Mouse (Mus musculus): ENCODE results near the gene Col9a1.
A peak's percentile ranks its signal among the peaks of the same experiment; 100 is the strongest.

Col9a1 gene

DNA sequence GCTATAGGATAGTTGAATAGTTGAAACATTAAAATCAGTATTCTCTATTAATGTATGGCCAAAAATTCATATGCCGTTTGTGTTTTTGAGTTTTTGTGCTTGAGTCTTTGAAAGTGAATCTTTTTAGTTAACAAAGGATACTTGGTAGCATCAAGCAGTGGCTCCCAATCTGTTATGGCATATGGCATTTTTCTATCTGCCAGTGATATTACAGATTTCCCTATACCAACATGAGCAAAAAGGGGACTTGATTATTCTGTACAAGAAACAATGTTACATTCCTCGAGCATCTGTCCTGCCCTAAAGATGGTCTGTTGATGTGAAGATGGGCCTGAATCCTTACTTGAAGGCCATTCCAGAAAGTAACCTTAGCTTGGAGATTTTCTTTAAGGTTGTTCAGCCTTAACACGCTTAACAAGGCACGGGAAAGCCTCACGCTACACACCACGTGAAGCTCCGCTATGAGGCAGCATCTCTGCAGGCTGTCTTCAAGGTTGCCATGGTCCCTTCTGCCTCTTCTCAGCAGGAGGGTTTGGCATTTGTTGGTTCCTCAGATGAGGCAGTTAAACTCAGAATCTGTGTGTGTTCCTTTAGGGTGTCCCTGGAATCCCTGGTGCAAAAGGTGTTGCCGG, 45.7 kb downstream of the Col9a1 start:
- DNase-seq, result no peak

DNA sequence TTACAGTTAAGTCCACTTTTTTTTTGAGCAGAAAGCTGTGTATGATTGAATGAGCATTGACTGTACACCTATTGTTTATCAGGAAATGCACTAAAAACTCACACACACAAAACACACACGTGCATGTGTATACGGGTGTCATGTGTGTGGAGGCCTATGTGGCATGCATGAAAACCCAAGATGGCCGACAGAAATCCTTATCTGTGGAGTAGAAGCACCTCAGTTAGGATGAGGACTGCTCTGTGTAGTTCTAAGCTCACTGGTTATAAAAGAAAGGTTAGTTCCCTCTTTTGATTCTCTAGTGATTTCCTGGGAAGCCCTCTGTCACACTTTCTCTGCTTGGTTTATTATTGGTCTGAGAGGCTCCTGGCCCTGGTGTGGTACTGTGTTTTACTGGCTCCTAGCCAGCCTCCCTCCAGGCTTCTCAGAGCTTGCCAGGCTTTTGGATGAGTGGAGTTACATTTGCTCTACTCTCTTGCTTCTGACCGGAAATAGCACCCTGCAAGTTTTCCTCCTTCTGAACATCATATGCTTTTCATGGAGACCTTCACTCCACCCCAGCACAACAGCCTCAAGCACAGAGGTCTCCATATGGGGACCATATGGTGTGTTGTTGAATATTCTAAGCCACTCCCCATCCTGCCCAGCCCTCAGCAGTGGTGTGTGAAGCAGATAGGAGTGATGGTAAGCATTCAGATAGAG, 48.6 kb downstream of the Col9a1 start:
- peak in 1 of 2 experiments; percentile 2 for DNase-seq

DNA sequence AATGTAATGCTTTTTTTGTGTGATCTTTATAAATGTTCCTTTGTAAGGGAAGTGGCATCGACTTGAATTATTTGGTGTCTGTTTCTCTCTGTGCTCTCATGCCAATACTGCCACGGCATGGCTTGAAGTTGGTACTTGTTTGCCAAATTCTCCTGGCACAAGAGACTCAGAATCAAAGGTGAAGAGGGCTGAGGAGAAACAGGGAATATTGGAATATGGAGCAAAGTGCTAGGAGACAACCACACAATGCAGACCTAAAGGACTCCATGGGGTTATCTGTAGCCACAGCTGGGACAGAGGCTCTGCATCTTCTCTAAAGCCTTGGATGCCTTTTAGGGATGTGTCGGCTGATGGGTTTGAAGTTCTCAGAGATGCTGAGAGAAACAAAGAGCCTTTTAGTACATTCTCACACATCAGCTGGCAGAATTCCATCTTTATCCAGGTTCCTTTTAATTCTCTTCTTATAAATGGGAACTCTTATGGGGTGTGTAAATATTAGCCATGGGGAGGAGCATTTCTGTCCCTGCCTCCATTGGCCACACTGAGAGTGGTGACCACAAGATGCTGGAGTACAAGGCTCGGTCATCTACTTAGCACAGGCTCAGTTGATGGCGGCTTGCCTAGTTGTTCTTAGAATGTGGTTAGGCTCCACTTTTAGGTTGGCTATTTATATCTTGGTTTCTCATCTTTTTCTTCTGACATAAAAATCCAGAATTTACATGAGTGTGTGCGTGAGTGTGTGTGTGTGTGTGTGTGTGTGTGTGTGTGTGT, 49.7 kb downstream of the Col9a1 start:
- no peak for DNase-seq

DNA sequence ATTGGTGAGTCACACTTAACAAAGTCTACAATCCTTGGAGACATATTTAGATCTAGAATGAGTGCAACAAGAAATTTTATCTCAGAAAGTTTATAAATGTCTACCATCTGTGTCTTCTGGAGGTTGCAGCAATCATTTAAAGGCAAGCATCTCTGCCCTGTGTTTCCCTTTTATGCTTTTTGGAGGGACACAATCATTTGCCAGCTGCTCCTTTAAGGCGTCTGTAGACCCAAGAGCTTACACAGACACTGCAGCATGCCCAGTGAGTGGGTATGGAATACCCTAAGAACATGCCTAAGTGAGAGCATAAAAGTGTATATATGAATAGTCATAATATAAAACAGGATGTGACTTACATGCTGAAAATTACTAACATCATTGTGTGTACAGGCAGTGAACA, 52.1 kb downstream of the Col9a1 start:
- no peak for DNase-seq

DNA sequence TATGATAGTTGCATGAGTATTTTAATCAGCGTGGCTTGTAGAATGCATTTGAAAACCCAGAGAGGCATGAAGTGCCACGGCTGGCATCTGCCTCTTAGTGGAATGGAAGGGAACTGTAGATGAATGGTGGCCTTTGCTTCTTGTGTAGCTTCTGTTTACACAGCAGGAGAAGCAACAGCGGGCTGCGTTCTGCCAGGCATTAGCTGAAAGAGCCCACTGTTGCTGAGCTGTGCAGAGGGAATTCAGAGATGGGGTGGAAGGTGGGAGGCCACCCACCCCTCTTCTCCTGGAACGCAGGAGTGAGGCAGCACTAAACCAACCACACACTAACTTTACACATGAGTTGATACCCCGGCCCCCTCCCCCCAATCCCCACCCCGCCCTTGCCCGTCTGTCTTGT, 53.0 kb downstream of the Col9a1 start:
- peak in 1 of 2 experiments; percentile 2 for DNase-seq

DNA sequence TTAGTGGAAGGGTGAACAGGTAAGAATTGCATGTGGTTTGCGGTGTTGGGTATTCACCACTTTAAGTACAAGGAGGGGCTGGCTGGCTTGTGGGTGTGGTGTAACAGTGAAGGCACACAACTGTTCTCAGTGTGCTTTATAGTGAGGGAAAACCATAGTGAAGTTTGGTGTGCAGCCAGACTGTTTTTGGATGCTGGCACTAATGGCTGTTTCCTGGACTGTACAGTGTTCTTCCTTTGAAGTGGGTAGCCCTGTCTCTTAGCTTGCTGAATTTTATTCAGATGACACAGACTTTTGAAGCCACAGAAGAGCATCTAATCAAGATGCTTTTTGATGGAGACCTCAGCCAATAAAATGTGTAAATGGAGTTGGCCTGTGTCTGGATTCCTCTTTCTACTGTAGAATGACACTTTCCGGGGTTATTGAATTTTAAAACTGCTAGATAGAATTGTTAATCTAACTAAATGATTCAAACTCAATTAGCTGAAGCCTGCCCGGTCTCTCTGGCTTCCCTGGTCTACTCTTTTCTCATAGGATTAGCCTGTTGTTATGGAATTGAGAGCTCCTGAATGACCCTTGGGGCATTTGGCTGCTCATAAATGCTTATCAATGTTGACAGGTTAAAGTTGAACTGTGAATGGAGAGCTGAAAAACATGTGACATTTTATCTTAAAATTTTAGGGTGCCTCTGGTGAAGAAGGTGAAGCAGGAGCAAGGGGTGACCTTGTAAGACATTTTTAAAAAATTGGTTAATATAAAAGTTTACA, 54.3 kb downstream of the Col9a1 start:
- DNase-seq, result no peak

DNA sequence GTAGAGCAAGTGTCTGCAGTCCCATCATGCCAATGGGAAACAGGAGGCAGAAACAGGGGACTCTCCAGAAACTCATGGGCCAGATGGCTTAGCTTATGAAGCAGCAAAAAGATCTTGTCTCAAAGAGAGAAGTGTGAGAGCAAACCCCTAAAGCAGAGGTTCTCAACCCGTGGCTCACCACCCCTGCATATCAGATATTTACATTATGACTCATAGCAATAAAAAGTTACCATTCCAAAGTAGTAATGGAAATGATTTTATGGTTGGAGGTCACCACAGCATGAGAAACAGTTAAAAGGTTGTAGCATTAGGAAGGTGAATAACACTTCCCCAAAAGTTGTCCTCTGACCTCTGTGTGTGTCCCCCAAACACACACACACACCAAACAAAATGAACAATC, 58.9 kb downstream of the Col9a1 start:
- DNase-seq, result no peak

DNA sequence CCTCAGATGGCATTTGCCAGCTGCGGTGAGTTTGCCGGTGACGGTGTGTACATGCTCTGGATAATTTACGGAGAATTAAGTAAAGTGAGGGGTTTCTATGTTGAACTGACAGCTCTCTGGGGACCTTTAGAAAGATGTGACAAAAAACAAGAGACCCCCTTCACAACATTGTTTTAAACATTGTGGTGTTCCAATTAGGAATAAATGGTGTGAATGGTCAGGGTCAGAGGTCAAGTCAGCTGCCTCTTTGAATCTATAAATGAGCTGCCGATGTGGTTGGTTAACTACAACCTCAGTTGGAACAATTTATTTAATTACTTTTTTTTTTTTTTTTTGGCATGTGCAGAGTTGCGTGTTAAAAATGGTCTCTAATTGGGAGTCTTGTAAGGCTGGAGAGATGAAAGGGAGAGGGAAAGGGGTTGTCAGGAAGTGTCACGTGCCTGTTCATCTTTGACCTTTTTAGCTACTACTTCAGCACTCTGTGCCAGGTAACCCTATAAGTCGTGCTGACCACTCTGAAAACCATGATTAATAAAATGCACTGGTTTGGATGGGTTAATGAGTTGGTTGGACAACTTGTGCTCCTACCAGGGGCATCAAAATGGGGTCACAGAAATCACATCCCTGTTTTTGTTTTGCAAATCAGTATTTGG, 62.8 kb downstream of the Col9a1 start:
- DNase-seq, result no peak

DNA sequence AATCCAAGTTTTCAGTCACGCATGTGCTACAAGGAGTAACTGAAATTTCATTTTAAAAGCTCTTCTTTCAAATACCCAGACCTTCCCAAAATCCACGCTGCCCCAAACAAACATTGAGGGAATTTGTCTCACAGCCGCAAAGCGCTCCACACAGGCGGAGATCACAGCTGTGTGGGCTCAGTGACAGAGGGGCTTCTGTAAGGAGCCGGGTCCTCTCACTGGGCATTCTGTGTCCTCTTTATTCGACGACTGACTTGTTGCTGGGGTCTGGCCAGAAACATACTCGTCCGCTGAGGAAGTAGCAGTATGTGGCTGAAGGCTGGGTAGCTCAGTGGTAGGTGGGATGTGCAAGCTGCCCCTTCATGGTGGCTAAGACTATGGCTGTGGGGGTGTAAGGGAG, 67.5 kb downstream of the Col9a1 start:
- DNase-seq, result no peak

DNA sequence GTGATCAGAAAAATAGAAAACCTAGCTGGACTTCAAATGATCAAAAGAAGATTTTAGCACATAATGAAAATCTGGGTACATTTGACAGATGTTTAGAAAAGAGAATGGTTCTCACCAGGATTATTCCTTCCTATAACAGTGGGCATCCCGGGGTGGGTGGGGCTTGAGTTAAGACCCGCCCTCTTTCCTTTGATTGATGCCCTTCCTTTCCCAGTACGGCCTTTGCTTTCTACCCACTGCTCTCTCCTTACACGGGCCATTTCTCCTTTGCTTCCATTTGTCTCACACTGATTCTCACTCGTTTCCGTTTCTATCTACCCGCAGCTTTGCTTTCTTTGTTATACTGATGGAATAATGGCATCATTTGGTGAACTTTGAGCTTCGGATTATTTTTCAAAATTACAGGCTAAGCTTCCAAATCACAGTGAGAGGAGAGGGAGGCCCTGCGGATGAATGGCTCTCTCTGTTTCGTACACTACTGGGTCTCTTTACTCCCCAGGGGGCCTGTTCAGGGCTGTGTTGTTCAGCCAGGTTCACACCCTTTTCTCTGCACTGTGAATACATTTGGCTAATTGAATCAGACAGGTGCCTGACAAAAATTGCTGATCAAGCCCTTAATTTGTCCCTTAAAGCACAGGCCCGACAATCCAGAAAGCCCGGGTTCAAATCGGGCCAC, 68.4 kb downstream of the Col9a1 start:
- peak in 1 of 2 experiments; percentile 7 for DNase-seq

DNA sequence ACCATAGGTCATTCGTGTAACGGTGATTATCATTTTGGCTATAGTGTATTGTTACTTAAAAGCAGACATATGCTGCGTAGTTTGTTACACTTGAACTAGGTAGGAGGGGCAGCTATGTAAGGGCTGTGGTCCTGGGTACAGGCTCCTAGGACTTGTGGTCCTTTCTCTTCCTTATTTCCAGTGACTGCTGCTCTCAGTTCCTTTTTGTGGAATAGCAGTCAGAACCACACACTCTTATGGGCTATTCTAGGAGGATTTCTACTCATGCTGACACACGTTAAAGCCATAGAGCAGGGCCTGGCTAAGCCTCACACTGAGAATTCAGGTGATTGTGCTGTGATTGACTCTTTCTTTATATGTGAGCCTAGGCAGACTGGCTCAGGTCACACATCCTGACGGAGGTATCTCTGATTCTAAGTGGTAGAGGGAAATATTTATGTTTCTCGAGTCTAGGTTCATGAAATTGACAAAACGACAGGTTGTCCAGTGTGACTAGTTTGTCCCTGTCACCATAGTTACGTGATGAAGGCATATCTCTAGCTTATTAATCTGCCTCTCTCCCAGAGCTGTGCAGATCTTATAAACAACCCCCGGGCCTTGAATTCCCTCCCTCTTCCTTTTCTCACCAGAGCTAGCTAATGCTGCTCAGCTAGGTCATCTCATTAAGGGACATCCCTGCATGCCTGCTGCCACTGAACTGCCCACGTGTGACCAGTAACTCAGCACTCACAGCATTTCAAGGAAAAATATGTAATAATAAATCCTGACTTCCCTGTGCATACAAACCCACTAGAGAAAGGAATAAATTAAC, 71.1 kb downstream of the Col9a1 start:
- DNase-seq, result no peak

DNA sequence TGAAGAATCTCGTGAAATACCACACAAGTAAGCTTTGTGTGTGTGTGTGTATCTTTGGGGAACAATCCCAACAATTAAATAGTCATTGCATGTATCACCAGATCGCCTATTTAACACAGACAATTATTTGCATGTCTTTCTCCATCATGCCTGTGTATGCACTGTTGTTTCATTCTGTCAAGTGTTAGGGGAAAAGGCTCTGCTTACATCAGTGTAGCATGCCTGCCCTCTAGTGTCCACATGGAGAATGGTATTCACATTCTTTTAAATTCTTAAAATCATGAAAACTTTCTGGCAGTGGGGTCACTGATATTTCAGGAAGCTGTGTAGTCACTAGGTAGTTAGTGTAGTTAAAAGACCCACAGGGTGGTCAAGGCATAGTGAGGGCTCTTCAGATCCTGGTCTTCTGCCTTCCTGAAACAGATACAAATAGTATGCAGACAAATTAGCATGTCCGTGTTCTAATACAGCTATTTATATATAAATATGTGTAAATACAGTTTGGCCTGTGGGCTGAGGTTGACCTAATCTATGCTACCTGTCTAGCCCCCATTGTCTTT, 71.8 kb downstream of the Col9a1 start:
- peak; percentile 26 to 28 for DNase-seq

DNA sequence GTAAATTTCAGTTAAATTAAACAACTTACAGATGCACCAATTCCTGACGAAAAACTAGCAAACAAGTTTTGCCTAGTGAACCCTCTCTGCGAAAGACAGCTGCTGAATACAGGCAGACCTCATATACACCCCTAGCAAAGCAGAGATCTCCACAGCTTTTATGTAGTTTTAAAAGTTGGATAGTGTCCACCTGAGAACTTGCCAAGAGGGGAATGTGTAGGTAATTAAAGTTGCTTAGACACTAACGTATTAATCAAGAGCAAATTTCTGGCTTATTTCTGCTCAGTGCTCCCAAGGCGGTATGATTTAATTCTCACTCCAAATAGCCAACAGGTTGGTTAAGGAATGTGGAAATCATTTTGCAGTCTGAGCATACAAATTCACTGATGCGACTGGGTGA, 80.6 kb downstream of the Col9a1 start:
- DNase-seq, result no peak

DNA sequence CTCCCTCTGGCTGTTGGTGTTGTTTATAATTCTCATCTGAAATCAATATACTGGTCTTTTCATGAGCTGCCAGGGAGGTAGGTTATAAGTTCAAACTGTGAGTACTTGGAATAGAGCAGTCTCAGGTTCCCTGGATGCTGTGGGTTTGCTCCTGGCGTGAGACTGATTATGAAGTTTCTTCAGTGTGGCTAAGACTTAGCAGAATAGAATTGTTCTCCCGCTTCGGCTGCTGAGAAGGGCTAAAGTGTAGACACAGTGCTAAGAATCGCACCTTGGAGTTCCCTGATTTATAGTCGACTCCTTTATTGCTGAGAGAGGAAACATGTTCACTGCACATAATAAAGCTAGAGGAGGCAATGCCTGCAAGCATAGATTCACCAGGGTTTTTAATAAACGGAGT, 82.0 kb downstream of the Col9a1 start:
- no peak for DNase-seq

DNA sequence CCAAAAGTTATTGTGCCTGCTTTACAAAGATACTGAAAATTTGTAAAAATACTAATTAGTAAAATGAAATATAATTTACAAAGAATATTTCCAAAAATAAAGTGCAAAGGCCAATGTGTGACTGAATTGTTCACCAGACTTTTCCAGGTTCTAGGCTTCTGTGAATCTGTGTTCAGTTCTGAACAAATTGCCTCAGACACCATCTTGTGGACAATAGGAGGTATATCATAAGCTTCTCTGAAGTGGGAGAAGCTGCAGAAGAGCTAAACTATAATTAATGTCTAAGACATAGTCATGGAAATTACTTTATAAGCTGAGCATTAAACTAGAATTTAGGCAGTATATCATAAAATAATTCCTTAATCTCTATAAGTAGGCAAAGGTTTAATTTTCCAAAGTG, 83.8 kb downstream of the Col9a1 start:
- no peak for DNase-seq

DNA sequence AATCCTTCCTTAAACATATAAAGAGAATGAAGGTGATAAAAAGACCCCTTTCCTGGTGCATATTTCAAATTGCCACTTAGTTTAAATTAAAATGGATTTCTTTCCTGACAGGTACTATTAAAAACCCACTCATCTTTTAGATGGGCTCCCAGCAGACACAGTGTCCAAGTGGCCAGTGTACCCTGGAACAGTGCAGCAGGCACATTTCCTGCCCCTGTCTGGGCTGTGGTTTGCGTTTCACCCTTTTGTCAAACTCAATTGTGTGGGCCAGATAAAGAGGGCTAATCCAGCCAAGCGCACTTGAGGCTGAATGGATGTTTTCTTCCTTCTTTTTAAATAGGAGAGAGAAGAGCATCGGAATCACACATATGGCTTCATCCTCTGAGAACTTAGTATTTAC, 89.6 kb downstream of the Col9a1 start:
- no peak for DNase-seq

DNA sequence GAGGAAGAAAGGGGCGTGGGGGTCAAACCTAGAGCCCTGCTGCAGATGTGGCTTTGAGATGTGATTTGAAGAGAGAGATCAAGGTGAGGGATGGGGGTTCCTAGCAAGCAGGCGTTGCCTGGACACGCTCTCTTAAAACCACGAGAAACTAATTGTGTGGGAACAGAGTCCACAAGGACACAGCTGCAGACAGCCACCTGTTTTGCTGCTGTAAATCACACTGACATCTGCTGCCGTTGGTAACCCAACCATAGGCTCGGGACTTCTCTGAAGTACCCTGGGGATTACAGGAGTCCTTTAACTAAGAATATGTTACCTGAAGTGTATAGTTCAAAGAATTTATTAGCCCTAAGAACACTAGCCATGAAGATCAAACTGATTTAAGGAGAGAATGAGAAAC, 109.0 kb downstream of the Col9a1 start:
- peak; percentile 12 to 20 for DNase-seq

DNA sequence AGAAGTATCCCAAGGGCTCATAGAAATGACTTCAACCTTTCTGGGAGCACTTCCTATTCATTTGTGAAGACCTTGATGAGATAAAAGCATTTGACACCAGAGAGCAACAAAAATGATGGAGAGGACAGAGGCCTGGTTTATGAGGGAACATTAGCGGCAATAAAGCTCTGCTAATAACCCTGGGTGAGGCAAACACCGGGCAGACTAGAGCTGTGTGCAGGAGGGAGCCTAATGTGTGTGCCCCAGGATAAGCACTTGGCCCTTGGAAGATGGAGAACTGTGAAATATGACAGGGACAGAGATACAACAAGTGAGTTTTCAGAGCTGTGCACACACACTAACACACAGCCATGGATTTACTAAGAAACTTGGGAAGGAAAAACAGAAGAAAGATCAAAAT, 115.1 kb downstream of the Col9a1 start:
- DNase-seq, result no peak

DNA sequence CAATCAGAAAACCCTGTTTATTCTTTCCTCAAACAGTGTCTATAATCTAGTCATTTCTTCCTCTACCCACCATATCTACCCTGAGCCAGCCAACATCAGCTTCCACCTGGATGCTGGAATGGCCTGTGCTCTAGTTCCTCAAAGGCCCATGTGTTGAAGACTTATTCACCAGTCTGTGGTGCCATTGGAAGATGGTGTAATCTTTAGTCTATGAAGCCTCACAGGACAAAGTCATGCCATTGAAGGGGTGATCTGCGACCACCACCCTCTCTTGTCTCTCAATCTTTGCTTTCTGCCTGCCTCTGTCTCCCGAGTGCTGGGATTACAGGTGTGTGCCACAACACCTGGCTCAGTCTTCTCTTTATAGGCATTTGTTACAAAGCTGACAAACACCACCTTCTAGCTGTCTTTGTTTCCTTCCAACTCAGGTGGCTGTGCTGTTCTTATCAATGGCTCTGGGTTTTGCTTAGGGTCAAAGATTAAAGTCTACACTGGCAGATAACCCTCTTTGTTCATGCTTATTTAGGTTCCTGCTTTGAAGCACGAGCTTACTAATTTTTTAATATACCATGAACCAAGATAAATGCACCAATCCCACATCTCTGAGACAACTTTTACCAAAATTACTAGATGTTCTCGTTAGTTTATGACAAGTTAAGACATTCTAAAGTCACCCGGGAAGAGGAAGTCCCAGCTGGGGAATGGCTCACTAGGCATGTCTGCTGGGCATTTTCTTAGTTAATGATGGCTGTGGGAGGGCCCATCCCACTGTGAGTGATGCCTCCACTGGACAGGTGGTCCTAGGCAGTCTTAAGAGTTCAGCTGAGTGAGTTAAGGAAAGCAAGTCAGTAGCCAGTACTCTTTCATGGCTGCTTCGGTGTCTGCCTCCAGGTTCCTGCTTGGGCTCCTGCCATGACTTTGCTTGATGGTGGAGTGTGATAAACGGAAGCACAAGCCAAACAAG, 117.9 kb downstream of the Col9a1 start:
- DNase-seq, result no peak

DNA sequence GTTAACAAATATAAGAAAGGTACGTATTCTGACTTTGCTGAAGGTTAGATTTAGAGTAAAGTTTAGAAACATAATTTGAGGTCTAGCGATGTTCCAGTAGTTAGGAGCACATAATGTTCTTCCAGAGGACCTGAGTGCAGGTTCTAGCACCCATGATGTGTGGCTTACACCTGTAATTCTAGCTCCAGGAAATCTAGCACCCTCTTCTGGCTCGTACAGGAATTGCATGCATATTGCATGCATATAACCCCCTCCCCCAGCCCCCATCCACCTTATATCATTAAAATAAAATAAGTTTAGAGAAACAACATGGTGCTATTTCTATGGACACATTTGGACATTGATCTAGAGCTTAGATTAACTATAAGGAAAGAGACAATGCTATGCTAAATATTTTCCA, 123.3 kb downstream of the Col9a1 start:
- no peak for DNase-seq
